Mouse (Mus musculus) gonadal fat pad, adult 2 months (tissue): Measurements from ENCODE around the gene Bend4. TPM values are rescaled to one million over a fixed set of nuclear protein-coding genes. Genes with fewer than 3 reads are reported as not detected.

Source experiments
- DNase-seq: peaks from one replicate; pipeline ENCODE4 v3.0.0-alpha.2; 2012; ENCODE audit warnings: low read depth
- polyA plus RNA-seq: library from polyadenylated mRNA; depleted of rRNA; stranded (reverse); fragments of >200 nt; gene quantifications from 2 replicates; pipeline ENCODE4 v1.2.3, GENCODE M21; 2012; rRNA removed

Bend4 gene
- polyA plus RNA-seq, result 2.6 and 3.0 TPM in 2 replicates

- DNase-seq, result no peak
These were observed at the start of gene Bend4 for GRCm38 (mm10) chr5:67427443-67428360. Bend4 (minus strand) TSS chr5:67428310.

- no peak for DNase-seq
These were observed 45.6 kb upstream of the Bend4 start for GRCm38 (mm10) chr5:67473723-67474122.

GRCm38 (mm10) chr5:67473094-67473493, 45.0 kb upstream of the Bend4 start:
- DNase-seq, result no peak

- no peak for DNase-seq
These were observed 38.9 kb upstream of the Bend4 start for GRCm38 (mm10) chr5:67466866-67467530.

- DNase-seq, result no peak
These were observed 36.8 kb upstream of the Bend4 start for GRCm38 (mm10) chr5:67464899-67465298.

- DNase-seq, result no peak
These were observed 35.5 kb upstream of the Bend4 start for GRCm38 (mm10) chr5:67463636-67464035.

- DNase-seq, result no peak
These were observed 34.2 kb upstream of the Bend4 start for GRCm38 (mm10) chr5:67462331-67462730.

- no peak for DNase-seq
These were observed 28.7 kb upstream of the Bend4 start for GRCm38 (mm10) chr5:67456841-67457240.

- DNase-seq, result no peak
These were observed 26.2 kb upstream of the Bend4 start for GRCm38 (mm10) chr5:67454282-67454681.

- no peak for DNase-seq
These were observed 22.0 kb upstream of the Bend4 start for GRCm38 (mm10) chr5:67449957-67450630.

GRCm38 (mm10) chr5:67446526-67446925, 18.4 kb upstream of the Bend4 start:
- DNase-seq, result no peak

- DNase-seq, result no peak
These were observed 16.3 kb upstream of the Bend4 start for GRCm38 (mm10) chr5:67444217-67445050.

- no peak for DNase-seq
These were observed 14.8 kb upstream of the Bend4 start for GRCm38 (mm10) chr5:67442813-67443450.

- no peak for DNase-seq
These were observed 12.5 kb upstream of the Bend4 start for GRCm38 (mm10) chr5:67440563-67440962.

- DNase-seq, result no peak
These were observed 9.3 kb upstream of the Bend4 start for GRCm38 (mm10) chr5:67437403-67437802.

GRCm38 (mm10) chr5:67426478-67427442, 1.4 kb downstream of the Bend4 start:
- no peak for DNase-seq

GRCm38 (mm10) chr5:67426011-67426410, 2.1 kb downstream of the Bend4 start:
- DNase-seq, result no peak

GRCm38 (mm10) chr5:67424636-67425035, 3.5 kb downstream of the Bend4 start:
- DNase-seq, result no peak

- DNase-seq, result no peak
These were observed 4.1 kb downstream of the Bend4 start for GRCm38 (mm10) chr5:67423963-67424362.

GRCm38 (mm10) chr5:67423326-67423725, 4.8 kb downstream of the Bend4 start:
- DNase-seq, result no peak
